Mouse (Mus musculus) olfactory bulb, adult 2 months (tissue): ENCODE measurements around the gene Slc2a3.

Experiments used
- CTCF ChIP-seq: fragments of 200-500 bp; IDR thresholded peaks from 2 replicates; pipeline ENCODE4 v1.5.1; 2012; ENCODE audit warnings: low read depth, mild to moderate bottlenecking, low read length, moderate library complexity; ENCODE audit not compliant: insufficient read depth
- POLR2A ChIP-seq: fragments of 200-500 bp; IDR thresholded peaks from 2 replicates; pipeline ENCODE4 v1.6.1; 2012; ENCODE audit warnings: mild to moderate bottlenecking, low read depth, low read length, moderate library complexity; ENCODE audit not compliant: insufficient read depth

GRCm38 (mm10) chr6:122714707-122715365, 86.6 kb downstream of the Slc2a3 start:
- TF ChIP-seq POLR2A (no peak), CTCF (no peak)
